Mouse (Mus musculus): ENCODE measurements around the gene BC049715. TPM values are rescaled to one million over a fixed set of nuclear protein-coding genes. Genes with fewer than 3 reads are reported as not detected.

Gene BC049715
- polyA plus RNA-seq, 1 experiment, result 0.19 TPM

GRCm38 (mm10) chr6:136845706-136846480 is 18.5 kb downstream of the BC049715 start:
- 74% methylated on average over 5 of the region's 5 CpGs for WGBS
- DNase-seq (ENCODE audit: low read depth, low spot score), result no peak

GRCm38 (mm10) chr6:136847267-136847666 is 19.8 kb downstream of the BC049715 start:
- WGBS, result 95% methylated on average over 3 of the region's 3 CpGs
- no peak for DNase-seq (ENCODE audit: low read depth, low spot score)

GRCm38 (mm10) chr6:136847790-136848189 is 20.4 kb downstream of the BC049715 start:
- WGBS, result 3% methylated on average over 2 of the region's 2 CpGs
- no peak for DNase-seq (ENCODE audit: low read depth, low spot score)

GRCm38 (mm10) chr6:136848399-136848798 is 21.0 kb downstream of the BC049715 start:
- WGBS, result 92% methylated on average over 8 of the region's 8 CpGs

GRCm38 (mm10) chr6:136848971-136849370 is 21.5 kb downstream of the BC049715 start:
- WGBS, result 87% methylated on average over 5 of the region's 5 CpGs
- no peak for DNase-seq (ENCODE audit: low read depth, low spot score)

More at GRCm38 (mm10) chr6:136848399-136848798, 21.0 kb downstream of the BC049715 start:
- DNase-seq (ENCODE audit: low read depth, low spot score), result no peak

GRCm38 (mm10) chr6:136850267-136850666 is 22.8 kb downstream of the BC049715 start:
- no peak for DNase-seq (ENCODE audit: low read depth, low spot score)
- 84% methylated on average over 6 of the region's 6 CpGs for WGBS

- 85% methylated on average over 4 of the region's 4 CpGs for WGBS
- DNase-seq (ENCODE audit: low read depth, low spot score), result no peak
Observed at GRCm38 (mm10) chr6:136852348-136852747, 24.9 kb downstream of the BC049715 start.

GRCm38 (mm10) chr6:136852762-136853161 is 25.3 kb downstream of the BC049715 start:
- no peak for DNase-seq (ENCODE audit: low read depth, low spot score)
- WGBS, result 78% methylated on average over 3 of the region's 3 CpGs

- 88% methylated on average over 11 of the region's 11 CpGs for WGBS
- DNase-seq (ENCODE audit: low read depth, low spot score), result no peak
Observed at GRCm38 (mm10) chr6:136854361-136854781, 26.9 kb downstream of the BC049715 start.

- 50% methylated on average over 2 of the region's 2 CpGs for WGBS
Observed at GRCm38 (mm10) chr6:136855183-136855582, 27.8 kb downstream of the BC049715 start.

GRCm38 (mm10) chr6:136856071-136856636 is 28.7 kb downstream of the BC049715 start:
- peak; percentile 27 for DNase-seq (ENCODE audit: low read depth, low spot score)
- 22% methylated on average over 14 of the region's 14 CpGs for WGBS

More at GRCm38 (mm10) chr6:136855183-136855582, 27.8 kb downstream of the BC049715 start:
- no peak for DNase-seq (ENCODE audit: low read depth, low spot score)

- WGBS, result 56% methylated on average over 18 of the region's 18 CpGs
- no peak for DNase-seq (ENCODE audit: low read depth, low spot score)
Observed at GRCm38 (mm10) chr6:136857186-136857872, 29.9 kb downstream of the BC049715 start, which contains the start of gene Art4. Gene Art4, minus strand, starts transcription at chr6:136857733.

GRCm38 (mm10) chr6:136857873-136858260 is 30.4 kb downstream of the BC049715 start:
- DNase-seq (ENCODE audit: low read depth, low spot score), result no peak
- 30% methylated on average over 11 of the region's 11 CpGs for WGBS

- WGBS, result 72% methylated on average over 8 of the region's 8 CpGs
- no peak for DNase-seq (ENCODE audit: low read depth, low spot score)
Observed at GRCm38 (mm10) chr6:136858420-136858819, 31.0 kb downstream of the BC049715 start.

- DNase-seq (ENCODE audit: low read depth, low spot score), result peak; percentile 42
- 35% methylated on average over 9 of the region's 9 CpGs for whole genome bisulfite sequencing
Observed at GRCm38 (mm10) chr6:136861020-136861419, 33.6 kb downstream of the BC049715 start.

GRCm38 (mm10) chr6:136865360-136865759 is 37.9 kb downstream of the BC049715 start:
- WGBS, result 90% methylated on average over 5 of the region's 5 CpGs
- DNase-seq (ENCODE audit: low read depth, low spot score), result no peak

- no peak for DNase-seq (ENCODE audit: low read depth, low spot score)
- WGBS, result 65% methylated on average over 4 of the region's 4 CpGs
Observed at GRCm38 (mm10) chr6:136866150-136866549, 38.7 kb downstream of the BC049715 start.

- no peak for DNase-seq (ENCODE audit: low read depth, low spot score)
Observed at GRCm38 (mm10) chr6:136868921-136869320, 41.5 kb downstream of the BC049715 start.

GRCm38 (mm10) chr6:136874599-136874998 is 47.2 kb downstream of the BC049715 start:
- 39% methylated on average over 8 of the region's 8 CpGs for WGBS
- no peak for DNase-seq (ENCODE audit: low read depth, low spot score)

More at GRCm38 (mm10) chr6:136868921-136869320, 41.5 kb downstream of the BC049715 start:
- WGBS, result 54% methylated on average over 5 of the region's 5 CpGs

GRCm38 (mm10) chr6:136875670-136876069 is 48.2 kb downstream of the BC049715 start, which contains the start of gene Mgp:
Gene Mgp, minus strand, starts transcription at chr6:136875823.
- DNase-seq (ENCODE audit: low read depth, low spot score), result no peak
- WGBS, result 39% methylated on average over 9 of the region's 9 CpGs
